Mouse (Mus musculus): ENCODE data around the gene 6430548M08Rik. TPM values are rescaled to one million over a fixed set of nuclear protein-coding genes. Genes with fewer than 3 reads are reported as not detected.

6430548M08Rik gene
- polyA plus RNA-seq, 1 experiment from 2014 or later = 30.0 TPM

DNA sequence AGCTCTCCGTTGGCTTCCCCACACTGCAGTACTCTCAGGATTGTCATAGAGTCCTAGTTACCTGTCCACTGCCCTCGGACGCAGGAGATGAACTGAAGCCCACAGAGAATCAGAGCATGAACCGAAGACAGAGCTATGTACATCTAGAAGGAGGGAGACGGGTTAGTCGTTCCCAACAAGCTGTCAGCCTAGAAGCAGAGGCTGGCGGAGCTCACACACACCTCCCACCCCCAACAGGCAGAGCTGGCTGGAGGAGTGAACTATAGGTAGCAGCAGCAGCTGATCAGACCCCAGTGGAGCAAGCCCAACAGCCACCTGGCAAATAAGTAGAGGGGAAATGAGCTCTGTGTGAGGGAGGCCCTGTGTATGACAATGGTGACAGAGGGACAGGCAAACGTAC, 29.2 kb upstream of the 6430548M08Rik start:
- peaks cover 74% of the 10 kb centered on the region for H3K36me3 ChIP-seq
- no peak overlapping the region for H3K4me3 ChIP-seq
- WGBS = 89% methylated on average over 8 of the region's 8 CpGs
- no peak overlapping the region for H3K9ac ChIP-seq (replicated peaks)
- no peak overlapping the region for H3K4me2 ChIP-seq (replicated peaks)
- no peak overlapping the region for H3K27ac ChIP-seq (replicated peaks)
- H3K4me1 ChIP-seq = no peaks in the 10 kb centered on the region
- H3K9me3 ChIP-seq = no peaks in the 10 kb centered on the region
- ATAC-seq (replicated peaks) = no peak
- H3K27me3 ChIP-seq = no peaks in the 10 kb centered on the region

DNA sequence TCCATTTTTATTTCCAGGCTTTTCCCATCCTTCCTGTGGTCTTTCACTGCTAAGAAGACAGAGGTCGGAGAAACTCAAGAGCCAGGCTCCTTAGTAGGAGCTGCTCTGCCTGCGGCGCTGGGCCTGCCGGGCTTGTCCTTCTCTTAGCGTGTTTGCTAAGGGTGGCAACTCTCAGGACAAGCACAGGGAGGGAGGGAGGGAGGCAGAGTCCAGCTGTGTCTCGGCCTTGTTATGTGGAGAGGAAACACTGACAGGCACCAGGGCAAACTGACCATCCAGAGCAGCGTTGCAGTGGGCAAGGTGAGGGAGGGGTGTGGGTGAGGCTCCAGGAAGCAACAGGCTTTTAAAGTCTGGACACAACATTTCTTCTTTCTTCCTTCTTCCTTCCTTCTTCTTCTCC, 24.4 kb upstream of the 6430548M08Rik start:
- H3K36me3 ChIP-seq = peaks cover 64% of the 10 kb centered on the region
- H3K27ac ChIP-seq (replicated peaks) = no peak overlapping the region
- H3K9ac ChIP-seq (replicated peaks) = no peak overlapping the region
- no peak overlapping the region for H3K4me3 ChIP-seq
- H3K4me2 ChIP-seq (replicated peaks) = no peak overlapping the region
- no peaks in the 10 kb centered on the region for H3K9me3 ChIP-seq
- ATAC-seq (replicated peaks) = no peak
- WGBS = 82% methylated on average over 7 of the region's 7 CpGs
- no peaks in the 10 kb centered on the region for H3K4me1 ChIP-seq
- no peaks in the 10 kb centered on the region for H3K27me3 ChIP-seq

DNA sequence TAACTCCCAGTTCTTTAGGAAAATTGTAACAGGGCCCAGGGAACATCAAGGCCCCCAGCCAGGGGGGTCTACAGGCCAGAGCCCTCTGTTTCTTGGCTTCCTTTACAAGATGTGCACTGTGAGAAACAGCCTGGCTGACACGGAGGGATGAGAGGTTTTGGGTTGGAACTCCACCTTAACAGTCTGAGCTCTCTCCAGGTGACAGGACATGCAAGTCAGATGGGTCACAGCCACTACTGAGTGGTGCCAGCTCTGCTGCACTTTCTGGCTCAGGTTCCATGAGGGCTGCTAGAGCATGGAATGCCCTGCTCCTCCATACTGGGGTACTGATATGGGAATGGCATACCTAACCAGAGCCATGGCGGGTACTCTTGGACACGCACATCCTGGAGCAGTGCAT, 22.9 kb upstream of the 6430548M08Rik start:
- Histone ChIP-seq H3K4me1 (no peaks in the 10 kb centered on the region), H3K27me3 (no peaks in the 10 kb centered on the region), H3K27ac (replicated peaks) (no peak overlapping the region), H3K9me3 (no peaks in the 10 kb centered on the region), H3K4me2 (replicated peaks) (no peak overlapping the region), H3K36me3 (peaks cover 49% of the 10 kb centered on the region), H3K9ac (replicated peaks) (no peak overlapping the region), H3K4me3 (no peak overlapping the region)
- ATAC-seq (replicated peaks) = no peak
- 98% methylated on average over 3 of the region's 3 CpGs for WGBS

DNA sequence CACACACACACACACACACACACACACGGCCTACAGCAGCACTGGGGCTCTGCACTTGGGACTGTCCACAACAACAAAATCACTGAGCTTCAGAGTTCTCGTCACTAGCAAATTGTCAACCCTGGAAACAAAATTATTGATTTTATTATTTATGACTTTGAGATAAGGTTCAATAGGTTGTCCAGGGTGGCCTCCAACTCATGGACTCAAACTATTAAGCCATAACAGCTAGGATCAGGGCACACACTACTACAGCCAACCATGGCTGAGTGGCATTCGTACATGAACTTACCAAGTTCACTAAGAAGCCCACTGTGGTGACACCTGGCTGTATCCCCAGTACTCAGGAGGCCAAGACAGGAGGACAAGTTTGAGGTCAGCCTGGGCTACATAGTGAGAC, 20.8 kb upstream of the 6430548M08Rik start:
- Histone ChIP-seq H3K4me1 (no peaks in the 10 kb centered on the region), H3K4me3 (no peak overlapping the region), H3K9ac (replicated peaks) (no peak overlapping the region), H3K4me2 (replicated peaks) (no peak overlapping the region), H3K36me3 (peaks cover 30% of the 10 kb centered on the region), H3K27me3 (no peaks in the 10 kb centered on the region), H3K9me3 (no peaks in the 10 kb centered on the region), H3K27ac (replicated peaks) (no peak overlapping the region)
- 96% methylated on average over 3 of the region's 3 CpGs for WGBS
- no peak for ATAC-seq (replicated peaks)

DNA sequence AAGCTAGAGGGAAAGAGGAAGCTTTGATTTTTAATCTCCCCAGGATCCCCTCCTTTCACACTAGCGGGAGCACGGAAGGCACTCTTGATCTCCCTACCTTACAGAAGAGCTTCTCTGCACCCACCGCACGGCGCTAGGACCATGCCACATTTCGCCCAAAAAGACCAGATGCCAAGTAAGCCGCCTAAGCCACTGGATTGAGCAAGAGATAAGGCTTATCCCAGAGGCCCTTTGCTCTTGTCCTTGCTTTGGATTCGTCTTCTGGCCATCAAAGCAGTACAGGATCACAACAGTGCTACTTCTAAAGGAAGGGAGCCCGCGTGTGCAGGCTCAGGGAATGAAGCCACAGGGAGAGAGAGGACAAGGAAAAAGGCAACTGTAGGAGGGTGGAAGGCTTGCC, 19.2 kb upstream of the 6430548M08Rik start:
- H3K36me3 ChIP-seq = peaks cover 22% of the 10 kb centered on the region
- H3K27me3 ChIP-seq = no peaks in the 10 kb centered on the region
- H3K4me1 ChIP-seq = peaks cover 10% of the 10 kb centered on the region
- ATAC-seq (replicated peaks) = no peak
- H3K9me3 ChIP-seq = no peaks in the 10 kb centered on the region
- no peak overlapping the region for H3K4me3 ChIP-seq
- H3K9ac ChIP-seq (replicated peaks) = no peak overlapping the region
- WGBS = 90% methylated on average over 10 of the region's 10 CpGs
- no peak overlapping the region for H3K4me2 ChIP-seq (replicated peaks)
- H3K27ac ChIP-seq (replicated peaks) = no peak overlapping the region

DNA sequence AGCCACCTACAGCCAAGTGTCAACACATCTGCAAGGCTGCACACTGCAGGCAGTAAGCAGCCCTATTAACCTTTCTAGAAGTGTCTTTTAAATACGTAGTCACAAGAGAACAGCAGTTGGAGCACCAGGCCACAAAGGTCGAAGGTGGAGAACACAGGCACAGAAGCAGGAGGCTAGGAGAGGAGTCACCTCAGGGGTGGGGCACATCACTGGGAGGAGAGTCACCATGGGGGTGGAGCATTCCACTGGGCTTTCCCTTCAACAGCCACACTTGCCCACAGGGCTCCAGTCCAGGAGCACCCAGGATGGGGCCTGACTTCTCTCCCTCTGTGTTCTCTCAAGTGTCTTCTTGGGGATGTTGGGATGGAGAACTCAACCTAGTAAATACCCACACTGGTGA, 17.5 kb upstream of the 6430548M08Rik start:
- H3K4me2 ChIP-seq (replicated peaks) = no peak overlapping the region
- no peak for ATAC-seq (replicated peaks)
- peaks cover 12% of the 10 kb centered on the region for H3K36me3 ChIP-seq
- no peaks in the 10 kb centered on the region for H3K9me3 ChIP-seq
- peaks cover 19% of the 10 kb centered on the region for H3K4me1 ChIP-seq
- no peak overlapping the region for H3K4me3 ChIP-seq
- 78% methylated on average over 2 of the region's 2 CpGs for WGBS
- H3K27me3 ChIP-seq = no peaks in the 10 kb centered on the region
- H3K9ac ChIP-seq (replicated peaks) = no peak overlapping the region
- no peak overlapping the region for H3K27ac ChIP-seq (replicated peaks)

DNA sequence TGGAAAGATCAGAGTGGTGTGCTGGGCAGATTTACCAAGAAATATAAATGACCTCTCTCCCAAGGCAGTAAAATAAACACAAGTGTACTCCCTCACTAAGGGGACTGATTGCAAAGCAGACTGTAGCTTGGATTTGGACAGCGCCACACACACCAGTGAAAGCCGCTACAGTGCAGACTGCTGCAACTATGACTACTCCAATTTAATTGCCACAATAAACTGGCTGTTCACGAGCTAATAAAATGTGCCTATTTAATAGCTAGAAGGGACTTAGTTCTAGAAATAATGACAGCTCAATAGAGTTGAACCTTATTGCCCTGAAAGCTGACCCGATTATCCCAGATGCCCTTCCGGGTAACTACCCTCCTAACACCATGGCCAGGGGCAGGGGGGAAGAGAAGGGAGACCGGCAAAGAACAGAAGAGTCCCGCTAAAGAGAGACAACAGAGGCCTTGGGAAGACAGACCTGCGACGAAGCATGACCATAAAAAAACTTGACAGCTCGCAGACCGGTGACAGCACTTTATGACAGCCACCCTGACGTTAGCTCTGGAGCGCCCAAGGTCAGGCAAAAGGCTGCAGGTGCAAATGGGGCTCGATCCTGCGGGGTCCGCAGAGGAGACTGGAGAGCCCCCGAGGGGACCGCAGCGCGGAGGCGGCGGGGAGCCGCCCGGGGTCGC, 13.4 kb upstream of the 6430548M08Rik start:
- H3K9me3 ChIP-seq = no peaks in the 10 kb centered on the region
- 5% methylated on average over 25 of the region's 25 CpGs for WGBS
- peak overlapping the region; percentile 75 for H3K9ac ChIP-seq (replicated peaks)
- no peak; the same call in 1 of the 2 replicates for ATAC-seq (replicated peaks)
- peak overlapping the region; percentile 81 for H3K4me2 ChIP-seq (replicated peaks)
- peak overlapping the region; percentile 92 for H3K27ac ChIP-seq (replicated peaks)
- no peaks in the 10 kb centered on the region for H3K27me3 ChIP-seq
- peak overlapping the region; percentile 73 for H3K4me3 ChIP-seq
- H3K36me3 ChIP-seq = 0 out of 2 replicates have a peak, but pooled peaks cover 3% of the 10 kb centered on the region
- H3K4me1 ChIP-seq = peaks cover 34% of the 10 kb centered on the region

DNA sequence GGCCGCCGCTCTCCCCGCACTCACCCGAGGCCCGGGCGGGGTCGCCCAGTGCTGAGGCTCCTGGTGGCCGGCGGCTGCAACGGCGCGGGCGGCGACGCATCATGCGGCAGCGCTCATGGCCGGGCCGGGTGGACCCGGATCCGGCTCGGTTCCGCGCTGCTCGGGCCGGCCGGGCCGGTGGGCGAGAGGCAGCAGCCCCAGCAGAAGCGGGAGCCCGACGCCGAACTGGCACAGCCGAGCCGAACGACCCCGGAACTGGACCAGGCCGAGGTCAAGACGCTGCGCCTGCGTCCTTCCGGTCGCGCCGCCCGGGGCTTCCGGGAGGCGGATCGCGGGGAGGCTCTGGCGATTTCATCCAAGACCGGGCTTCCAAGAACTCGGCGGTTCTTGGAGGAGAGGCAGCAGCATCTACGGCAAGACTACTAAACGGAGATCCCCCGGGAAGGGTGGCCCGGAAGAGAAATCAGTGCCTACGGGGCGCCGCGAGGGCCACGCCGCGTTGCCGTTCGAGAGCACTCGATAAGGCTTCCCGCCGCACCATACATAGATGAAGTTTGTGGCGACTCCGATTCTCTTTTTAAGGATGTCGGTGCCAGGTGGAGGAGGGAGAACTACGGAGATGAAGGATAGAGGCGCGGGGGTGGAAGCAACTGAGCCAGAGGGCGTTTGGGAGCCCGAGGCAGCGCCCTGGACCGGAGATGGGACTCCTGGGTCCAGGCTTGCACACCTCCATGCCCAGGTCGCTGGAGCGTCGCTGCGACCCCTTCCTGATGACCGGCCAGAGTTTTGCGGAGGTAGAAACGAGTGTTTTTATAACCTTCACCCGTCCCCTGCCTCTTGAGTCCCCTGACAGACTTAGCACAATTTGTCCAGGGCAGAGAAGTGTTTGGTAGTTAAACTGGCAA, 12.6 kb upstream of the 6430548M08Rik start, which contains the start of gene Zdhhc7:
Zdhhc7 (minus strand) TSS at position 415 of the 905 bp plus-strand sequence.
- WGBS = under 1% methylated on average over 88 of the region's 88 CpGs
- H3K27ac ChIP-seq (replicated peaks) = peak within 1 kb of the TSS; percentile 92

DNA sequence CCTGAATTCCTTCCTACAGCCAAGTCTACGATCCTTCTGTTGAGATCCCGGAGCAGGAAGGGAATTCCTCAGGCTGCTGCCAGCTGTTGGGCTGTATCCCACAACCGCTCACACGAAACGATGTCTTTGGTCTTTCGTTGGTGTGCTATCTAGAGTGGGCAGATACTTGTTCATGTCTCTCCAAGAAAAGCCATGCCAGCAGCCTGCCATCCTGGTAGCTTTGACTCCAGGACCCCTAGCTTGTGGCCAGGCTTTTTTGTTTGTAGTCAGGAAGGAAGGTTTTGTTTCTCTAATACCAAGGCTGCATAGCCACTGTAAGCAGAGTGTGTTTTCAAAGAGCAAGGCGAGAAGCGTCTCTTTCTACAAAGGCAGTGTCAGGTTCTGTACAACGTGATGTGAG, 10.0 kb upstream of the 6430548M08Rik start:
- 92% methylated on average over 9 of the region's 9 CpGs for WGBS
- Histone ChIP-seq H3K4me2 (replicated peaks) (no peak overlapping the region), H3K27ac (replicated peaks) (no peak overlapping the region)

More for the DNA sequence above, 12.6 kb upstream of the 6430548M08Rik start, which contains the start of gene Zdhhc7:
- Histone ChIP-seq H3K4me3 (peak within 1 kb of the TSS; percentile 73), H3K36me3 (0 out of 2 replicates have a peak, but pooled peaks cover 3% of the 10 kb centered on the region), H3K9me3 (no peaks in the 10 kb centered on the region), H3K4me1 (peaks cover 34% of the 10 kb centered on the region), H3K27me3 (no peaks in the 10 kb centered on the region), H3K4me2 (replicated peaks) (peak within 1 kb of the TSS; percentile 81), H3K9ac (replicated peaks) (peak within 1 kb of the TSS; percentile 75)
- peak; percentile 89 for ATAC-seq (replicated peaks)

DNA sequence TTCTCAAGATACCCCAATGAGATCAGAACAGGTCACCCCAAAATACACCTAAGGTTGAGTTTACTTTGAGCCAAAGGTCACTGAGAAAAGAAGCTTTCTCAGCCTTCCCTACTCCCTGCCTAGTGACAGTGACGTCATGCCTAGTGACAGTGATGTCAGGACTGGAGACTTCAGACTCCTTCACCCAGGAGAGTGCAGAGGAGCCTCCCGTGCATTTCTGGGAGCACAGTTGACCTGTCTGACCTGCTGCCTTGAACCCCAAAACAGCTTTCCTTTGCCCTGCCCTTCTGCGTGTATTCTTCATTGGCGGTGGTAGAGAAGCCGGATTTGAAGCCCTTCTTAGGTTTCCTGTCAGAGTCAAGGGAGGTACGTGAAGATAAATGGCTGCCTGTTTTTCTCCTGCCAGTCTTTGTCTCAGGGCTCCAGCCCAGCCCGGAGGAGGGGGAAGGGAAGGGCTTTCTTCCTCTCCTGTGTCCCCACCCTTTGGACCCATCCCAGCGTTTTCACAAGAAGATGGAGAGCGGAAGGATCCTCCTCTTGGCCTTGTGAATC, 9.2 kb upstream of the 6430548M08Rik start:
- 0 out of 2 replicates have a peak, but pooled peaks cover 3% of the 10 kb centered on the region for H3K36me3 ChIP-seq
- H3K9ac ChIP-seq (replicated peaks) = no peak overlapping the region
- no peak overlapping the region for H3K4me2 ChIP-seq (replicated peaks)
- no peak overlapping the region for H3K27ac ChIP-seq (replicated peaks)
- H3K4me1 ChIP-seq = peaks cover 25% of the 10 kb centered on the region
- no peaks in the 10 kb centered on the region for H3K9me3 ChIP-seq
- H3K4me3 ChIP-seq = no peak overlapping the region
- 73% methylated on average over 9 of the region's 9 CpGs for WGBS
- no peak for ATAC-seq (replicated peaks)
- H3K27me3 ChIP-seq = no peaks in the 10 kb centered on the region

More for the DNA sequence above, 10.0 kb upstream of the 6430548M08Rik start:
- Histone ChIP-seq H3K4me3 (no peak overlapping the region), H3K9ac (replicated peaks) (no peak overlapping the region), H3K27me3 (no peaks in the 10 kb centered on the region), H3K4me1 (peaks cover 31% of the 10 kb centered on the region), H3K9me3 (no peaks in the 10 kb centered on the region), H3K36me3 (0 out of 2 replicates have a peak, but pooled peaks cover 3% of the 10 kb centered on the region)
- ATAC-seq (replicated peaks) = no peak

DNA sequence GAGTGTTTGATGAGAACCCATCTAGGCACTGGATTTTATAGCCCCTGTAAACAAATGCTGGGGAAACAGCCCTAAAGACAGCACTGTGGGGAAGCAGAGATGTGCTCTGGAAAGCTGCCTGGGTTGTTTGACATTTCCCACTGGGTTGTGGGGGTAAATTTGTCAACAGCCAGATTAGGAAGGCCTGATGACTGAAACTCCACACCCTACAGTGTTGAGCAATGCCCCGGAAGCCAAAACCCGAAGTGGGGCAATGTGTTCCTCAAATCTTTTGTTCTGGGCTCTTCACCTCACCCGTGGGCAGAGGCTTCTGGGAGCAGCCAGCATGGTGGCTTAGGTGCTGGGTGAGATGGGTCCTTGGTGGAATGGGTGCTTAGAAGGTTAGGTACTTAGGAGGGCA, 4.8 kb upstream of the 6430548M08Rik start:
- Histone ChIP-seq H3K9ac (replicated peaks) (no peak overlapping the region), H3K27ac (replicated peaks) (no peak overlapping the region), H3K4me1 (peaks cover 5% of the 10 kb centered on the region), H3K9me3 (no peaks in the 10 kb centered on the region), H3K36me3 (no peaks in the 10 kb centered on the region), H3K4me3 (no peak overlapping the region), H3K4me2 (replicated peaks) (no peak overlapping the region), H3K27me3 (no peaks in the 10 kb centered on the region)
- WGBS = 72% methylated on average over 3 of the region's 3 CpGs
- no peak for ATAC-seq (replicated peaks)

DNA sequence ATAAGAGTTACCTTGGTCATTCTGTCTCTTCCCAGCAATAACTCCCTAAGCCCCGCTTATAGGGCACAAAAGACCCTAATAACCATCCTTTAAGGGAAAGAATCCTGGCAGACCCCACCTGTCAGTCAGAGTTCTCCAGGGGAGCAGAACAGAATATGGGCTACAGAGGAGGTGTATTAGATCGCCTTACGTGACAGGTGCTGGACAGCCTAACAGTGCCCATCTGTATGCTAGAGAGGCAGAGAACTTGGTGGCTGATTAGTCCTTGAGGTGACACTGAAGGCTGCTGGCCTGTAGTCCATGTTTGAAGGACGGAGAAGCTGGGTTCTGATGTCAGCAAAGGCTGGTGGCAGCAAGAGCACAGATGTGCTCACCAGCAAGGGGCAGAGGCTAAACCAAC, 3.0 kb upstream of the 6430548M08Rik start:
- ATAC-seq (replicated peaks) = no peak
- 86% methylated on average over 4 of the region's 4 CpGs for WGBS

More for the DNA sequence above, 3.0 kb upstream of the 6430548M08Rik start:
- no peaks in the 10 kb centered on the region for H3K9me3 ChIP-seq
- peaks cover 11% of the 10 kb centered on the region for H3K4me1 ChIP-seq
- H3K27me3 ChIP-seq = peaks cover 11% of the 10 kb centered on the region; the same call in 1 of the 2 replicates
- no peak overlapping the region for H3K4me2 ChIP-seq (replicated peaks)
- no peaks in the 10 kb centered on the region for H3K36me3 ChIP-seq
- no peak overlapping the region for H3K4me3 ChIP-seq
- no peak overlapping the region for H3K9ac ChIP-seq (replicated peaks)
- H3K27ac ChIP-seq (replicated peaks) = no peak overlapping the region

All from forebrain, embryonic 15.5 days (tissue).